Mouse (Mus musculus): ENCODE measurements around the gene Vmn2r30.
"Not testable (repeated sequence)": the region's sequence is repeated elsewhere in the genome, so short reads cannot be mapped to it uniquely, and the experiment has no call there.

Gene Vmn2r30

DNA sequence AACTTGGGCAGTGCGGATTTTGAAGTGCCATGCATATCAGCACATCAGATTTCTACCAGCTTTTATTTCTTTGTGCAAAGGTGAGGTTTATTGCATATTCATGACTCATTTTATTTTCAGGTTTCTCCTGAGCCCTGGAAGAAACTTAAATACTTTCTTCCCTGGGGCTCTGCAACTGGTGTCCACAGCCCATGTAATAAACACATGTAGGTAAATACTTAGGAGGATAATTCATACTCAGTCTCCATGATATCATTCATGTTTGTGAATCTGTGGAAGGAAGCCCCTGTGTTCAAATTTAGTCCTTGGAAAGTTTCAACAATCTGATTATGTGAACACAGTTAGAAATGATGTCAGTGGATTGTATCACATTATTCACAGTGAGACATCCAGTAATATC lies at the start of gene Vmn2r30:
TSS of gene Vmn2r30 (minus strand) at position 101 of the 400 bp plus-strand sequence.
- not testable (repeated sequence) for DNase-seq

DNA sequence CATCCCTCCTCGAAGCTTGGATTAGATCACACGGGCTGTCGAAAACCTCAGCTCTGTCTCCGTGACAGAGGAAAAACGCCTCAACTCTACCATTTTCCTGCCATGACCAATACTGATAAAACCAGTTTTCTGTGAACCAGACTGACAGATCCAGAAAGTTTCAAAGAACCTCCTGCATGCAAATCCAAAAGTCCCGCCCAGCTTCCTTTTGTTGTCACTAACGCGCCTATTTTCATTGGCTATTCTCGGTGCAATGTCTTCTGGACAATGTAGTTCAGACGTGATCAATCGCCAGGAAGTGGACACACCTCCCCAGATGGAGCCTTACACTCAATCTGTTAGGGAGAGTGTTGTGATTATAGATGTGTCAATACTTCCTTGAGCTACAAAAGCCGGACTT lies 37.0 kb upstream of the Vmn2r30 start, which contains the start of gene Gm45783:
TSS of gene Gm45783 (minus strand) at position 143 of the 400 bp plus-strand sequence.
- not testable (repeated sequence) for DNase-seq

DNA sequence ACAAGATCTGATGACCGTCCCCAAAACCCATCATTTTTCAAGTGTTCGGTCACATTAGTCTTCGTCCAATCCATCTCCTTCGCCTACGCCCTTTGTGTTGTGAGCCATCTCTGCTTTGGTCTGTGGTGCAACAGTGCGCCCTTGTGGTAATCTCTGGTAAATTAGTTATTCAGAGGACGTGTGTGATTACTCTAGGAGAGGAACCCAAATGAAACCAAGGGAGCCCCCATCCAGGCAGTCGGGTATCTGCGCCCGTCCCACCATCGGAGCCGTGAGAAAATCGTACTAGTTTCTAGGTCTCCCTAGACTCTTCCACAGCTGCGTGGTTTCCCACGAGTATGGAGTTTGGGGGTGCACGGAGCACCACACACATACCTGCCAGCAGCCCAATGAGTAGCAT lies 41.8 kb downstream of the Vmn2r30 start:
- DNase-seq: peak; percentile 71

DNA sequence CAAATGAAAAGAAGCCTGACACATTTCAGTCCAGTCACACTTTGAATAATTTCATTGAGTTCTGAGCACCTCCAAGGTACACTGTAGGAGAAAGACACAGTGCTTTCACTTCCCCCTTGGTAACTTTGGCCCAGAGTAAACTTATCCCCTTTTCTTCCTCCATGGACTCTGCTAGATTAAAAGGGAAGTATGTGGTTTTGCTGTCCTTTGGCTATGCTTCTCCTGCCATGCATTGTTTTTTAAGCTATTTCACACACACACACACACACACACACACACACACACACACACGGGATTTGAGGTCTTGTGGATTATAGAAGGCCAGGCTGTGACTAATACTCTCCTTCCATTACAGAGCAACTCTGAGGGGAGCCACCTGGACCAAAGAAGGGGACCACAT lies 56.0 kb downstream of the Vmn2r30 start:
- no peak for DNase-seq

DNA sequence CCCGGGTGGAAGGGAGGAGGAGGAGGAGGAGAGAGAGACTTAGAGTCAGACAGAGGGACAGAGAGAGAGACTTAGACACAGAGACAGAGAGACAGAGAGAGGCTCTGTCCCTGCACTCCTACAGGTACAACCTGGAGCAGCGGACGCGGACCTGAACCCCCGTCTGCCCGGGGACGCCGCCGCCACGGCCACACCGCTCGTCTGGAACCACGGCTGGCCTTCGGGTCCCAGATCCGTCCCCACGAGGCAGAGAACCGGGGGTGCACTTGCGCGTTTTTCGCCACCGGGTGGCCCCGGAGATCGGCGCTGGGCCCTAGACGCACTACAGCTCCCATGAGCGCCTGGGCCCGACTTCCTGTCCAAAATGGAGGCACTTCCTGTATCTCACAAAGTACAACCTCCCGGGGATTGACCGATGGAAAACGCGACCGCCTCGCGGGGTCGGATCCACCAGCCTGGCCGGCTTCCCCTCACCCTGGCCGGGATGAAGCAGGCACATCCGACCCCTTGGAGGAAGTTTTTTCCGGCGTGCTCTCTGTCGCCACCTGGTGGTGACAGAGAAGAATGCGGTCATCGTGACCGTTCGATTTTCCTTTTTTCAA lies 59.3 kb downstream of the Vmn2r30 start, which contains the start of gene Gm45844:
TSS of gene Gm45844 (minus strand) at position 324 of the 602 bp plus-strand sequence.
- peak; percentile 97 for DNase-seq

DNA sequence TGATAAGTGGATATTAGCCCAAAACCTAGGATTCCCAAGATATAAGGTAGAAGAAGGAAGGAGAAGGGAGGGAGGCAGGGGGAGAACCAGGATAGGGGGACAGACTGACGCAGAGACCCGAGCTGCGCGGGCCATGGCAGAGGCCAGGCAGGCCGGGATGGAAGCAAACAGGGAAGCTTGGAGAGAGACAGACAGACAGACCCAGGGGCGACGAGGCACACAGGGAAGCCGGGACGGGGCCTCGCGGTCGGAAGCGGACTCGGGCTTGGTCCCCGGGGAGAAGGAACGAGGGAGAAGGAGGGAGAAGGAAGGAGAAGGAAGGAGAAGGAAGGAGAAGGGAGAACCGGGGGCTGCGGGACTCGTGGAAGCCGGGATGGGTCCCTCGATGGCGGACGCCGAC lies 59.9 kb downstream of the Vmn2r30 start:
- not testable (repeated sequence) for DNase-seq
